Mouse (Mus musculus) heart, embryonic 13.5 days (tissue): ENCODE results near the gene Tlnrd1. TPM values are rescaled to one million over a fixed set of nuclear protein-coding genes. Genes with fewer than 3 reads are reported as not detected.
"Not testable (repeated sequence)": the region's sequence is repeated elsewhere in the genome, so short reads cannot be mapped to it uniquely, and the experiment has no call there.

ENCODE experiments used
- ATAC-seq: fragments of 200-750 bp; cut with Nextera tagmentation; 2 replicates; pipeline ENCODE4 v1.8.0; 2017; ENCODE audit warnings: moderate TSS enrichment; ENCODE audit not compliant: insufficient number of reproducible peaks, low FRiP score, low TSS enrichment; ENCODE audit errors: extremely low read depth
- H3K27ac ChIP-seq: fragments of 300-500 bp; sonication (generic); replicated peaks from 2 replicates; pipeline ENCODE4 v1.5.1; 2015; ENCODE audit warnings: moderate library complexity, mild to moderate bottlenecking, inconsistent platforms
- H3K27me3 ChIP-seq: fragments of 300-500 bp; sonication (generic); replicated peaks from 2 replicates; pipeline ENCODE4 v1.6.1; 2015; ENCODE audit warnings: mild to moderate bottlenecking, inconsistent platforms
- H3K36me3 ChIP-seq: fragments of 300-500 bp; sonication (generic); 2 replicates; pipeline ENCODE4 v1.6.1; 2015; ENCODE audit warnings: mild to moderate bottlenecking, inconsistent platforms
- H3K4me1 ChIP-seq: fragments of 300-500 bp; sonication (generic); 2 replicates; pipeline ENCODE4 v1.6.1; 2015; ENCODE audit warnings: inconsistent platforms
- H3K4me2 ChIP-seq: fragments of 300-500 bp; sonication (generic); 2 replicates; pipeline ENCODE4 v1.6.1; 2015; ENCODE audit warnings: inconsistent platforms, mild to moderate bottlenecking, moderate library complexity
- H3K4me3 ChIP-seq: fragments of 300-500 bp; sonication (generic); 2 replicates; pipeline ENCODE4 v1.5.1; 2015; ENCODE audit warnings: moderate library complexity, mild to moderate bottlenecking, inconsistent platforms
- H3K9ac ChIP-seq: fragments of 300-500 bp; sonication (generic); 2 replicates; pipeline ENCODE4 v1.6.1; 2015; ENCODE audit warnings: inconsistent platforms, mild to moderate bottlenecking, moderate library complexity
- H3K9me3 ChIP-seq: fragments of 300-500 bp; sonication (generic); 2 replicates; pipeline ENCODE4 v1.6.1; 2016; ENCODE audit warnings: inconsistent platforms
- WGBS: fragments of 180-500 bp; shearing (Covaris S2); methylation state at CpG from one replicate; pipeline ENCODE4 v1.1.7; 2015; ENCODE audit warnings: mixed read lengths; 5-methylcytosine and 5-hydroxymethylcytosine counted together
- polyA plus RNA-seq: library from polyadenylated mRNA; unstranded; fragments of >200 nt; fragmentation: Nextera tagmentation; extraction: Ambion mirVana; gene quantifications from 2 replicates; pipeline ENCODE4 v1.2.1, GENCODE M21; 2015

The Tlnrd1 gene
- polyA plus RNA-seq, 1 experiment from 2014 or later = 10.2 TPM

DNA sequence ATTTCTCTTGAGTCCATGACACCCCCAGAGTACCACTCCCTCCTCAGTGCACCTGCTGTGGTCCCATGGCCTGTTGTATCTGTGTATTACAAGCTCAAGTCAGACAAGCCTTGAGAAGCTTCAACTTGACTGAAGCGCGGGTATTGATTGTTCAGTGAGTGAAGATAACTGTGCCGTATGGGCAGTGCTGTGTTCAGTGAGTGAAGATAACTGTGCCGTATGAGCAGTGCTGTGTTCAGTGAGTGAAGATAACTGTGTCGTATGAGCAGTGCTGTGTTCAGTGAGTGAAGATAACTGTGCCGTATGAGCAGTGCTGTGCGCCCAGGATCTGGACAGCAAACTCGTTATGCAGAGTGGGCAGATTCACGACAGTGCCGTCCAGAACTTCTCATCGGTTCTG, 14.2 kb upstream of the Tlnrd1 start:
- Histone ChIP-seq H3K36me3 (peaks cover 73% of the 10 kb centered on the region), H3K4me2 (no peak overlapping the region), H3K4me3 (no peak overlapping the region), H3K27me3 (no peaks in the 10 kb centered on the region), H3K9ac (no peak overlapping the region), H3K9me3 (no peaks in the 10 kb centered on the region), H3K27ac (no peak overlapping the region), H3K4me1 (peaks cover 30% of the 10 kb centered on the region)
- ATAC-seq = no peak
- 66% methylated on average over 11 of the region's 11 CpGs for WGBS

DNA sequence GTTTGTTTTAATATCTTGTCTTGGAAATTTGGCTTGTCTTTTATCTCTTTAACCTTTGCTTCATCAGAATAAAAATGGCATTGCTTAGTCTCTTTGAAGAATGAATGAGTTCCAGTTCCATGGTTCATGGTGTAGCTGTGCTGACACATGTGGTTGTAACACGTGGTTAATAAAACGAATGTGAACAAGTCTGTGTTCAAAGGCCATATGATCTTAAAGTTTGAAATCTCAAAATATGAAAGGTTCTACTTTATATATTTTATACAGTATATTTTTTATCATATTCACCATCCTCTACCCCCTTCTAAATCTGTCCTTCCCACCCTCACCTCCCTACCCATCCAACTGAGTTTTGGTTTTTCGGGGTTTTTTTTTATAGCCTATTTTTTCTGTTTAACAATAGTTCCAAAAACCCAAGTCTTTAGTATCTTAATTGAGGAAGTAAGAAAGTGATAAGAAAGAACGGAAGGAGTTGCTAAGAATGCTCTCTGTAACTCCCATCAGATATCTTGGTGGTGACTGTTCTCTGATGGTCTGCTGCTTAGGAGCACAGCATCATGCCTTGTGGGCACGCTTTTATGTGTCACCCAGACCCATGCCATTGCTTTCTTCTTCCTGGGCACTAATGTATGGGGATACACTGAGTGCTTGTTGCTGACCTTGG, 12.1 kb upstream of the Tlnrd1 start:
- H3K4me2 ChIP-seq = no peak overlapping the region
- peaks cover 61% of the 10 kb centered on the region for H3K36me3 ChIP-seq
- H3K27ac ChIP-seq = no peak overlapping the region
- WGBS = 76% methylated on average over 5 of the region's 5 CpGs
- H3K4me1 ChIP-seq = peaks cover 29% of the 10 kb centered on the region
- H3K9ac ChIP-seq = no peak overlapping the region
- no peaks in the 10 kb centered on the region for H3K27me3 ChIP-seq
- ATAC-seq = no peak
- no peaks in the 10 kb centered on the region for H3K9me3 ChIP-seq
- H3K4me3 ChIP-seq = no peak overlapping the region

DNA sequence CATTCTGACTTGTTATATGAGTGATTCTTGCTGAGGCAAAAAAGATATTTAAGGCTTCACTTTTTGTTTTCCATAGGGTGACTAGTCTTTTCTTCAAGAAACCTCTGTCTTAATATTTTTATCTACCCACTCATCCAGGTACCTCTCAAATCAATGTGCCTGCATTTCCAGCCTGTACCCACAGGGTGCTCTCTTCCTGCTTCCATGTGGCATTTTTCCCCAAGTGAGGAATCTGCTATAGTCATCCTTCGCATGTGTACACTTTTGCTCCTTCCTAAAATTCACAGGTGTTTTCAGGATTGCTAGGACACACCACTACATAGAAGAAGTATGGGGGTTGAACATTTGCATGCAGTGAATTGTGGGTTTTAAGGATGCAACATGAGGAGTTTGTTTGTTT, 10.2 kb upstream of the Tlnrd1 start:
- peaks cover 31% of the 10 kb centered on the region for H3K4me1 ChIP-seq
- H3K27me3 ChIP-seq = no peaks in the 10 kb centered on the region
- no peak overlapping the region for H3K27ac ChIP-seq
- no peaks in the 10 kb centered on the region for H3K9me3 ChIP-seq
- H3K9ac ChIP-seq = no peak overlapping the region
- no peak overlapping the region for H3K4me2 ChIP-seq
- WGBS = 86% methylated on average over 1 of the region's 1 CpGs
- H3K36me3 ChIP-seq = peaks cover 43% of the 10 kb centered on the region
- H3K4me3 ChIP-seq = no peak overlapping the region
- no peak for ATAC-seq

DNA sequence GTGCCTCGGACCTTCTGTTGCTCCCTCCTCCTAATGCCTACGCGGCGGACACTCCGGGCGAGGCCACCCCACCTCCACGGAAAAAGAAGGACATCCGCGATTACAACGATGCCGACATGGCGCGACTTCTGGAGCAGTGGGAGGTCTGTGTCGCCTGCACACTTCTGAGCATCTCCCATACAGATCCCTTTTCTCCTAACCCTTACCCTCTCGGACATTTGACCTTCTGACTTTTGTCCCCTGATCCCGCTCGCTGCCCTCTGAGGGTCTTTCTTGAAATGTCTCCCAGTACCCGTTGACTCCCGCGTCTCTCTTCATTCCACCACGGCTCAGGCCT, 8.2 kb upstream of the Tlnrd1 start:
- Histone ChIP-seq H3K27ac (peak overlapping the region; percentile 89), H3K9me3 (no peaks in the 10 kb centered on the region), H3K9ac (peak overlapping the region; percentile 88), H3K4me1 (peaks cover 31% of the 10 kb centered on the region), H3K4me2 (peak overlapping the region; percentile 86), H3K27me3 (no peaks in the 10 kb centered on the region), H3K36me3 (peaks cover 23% of the 10 kb centered on the region), H3K4me3 (peak overlapping the region; percentile 72)
- 2% methylated on average over 21 of the region's 21 CpGs for WGBS
- no peak for ATAC-seq

DNA sequence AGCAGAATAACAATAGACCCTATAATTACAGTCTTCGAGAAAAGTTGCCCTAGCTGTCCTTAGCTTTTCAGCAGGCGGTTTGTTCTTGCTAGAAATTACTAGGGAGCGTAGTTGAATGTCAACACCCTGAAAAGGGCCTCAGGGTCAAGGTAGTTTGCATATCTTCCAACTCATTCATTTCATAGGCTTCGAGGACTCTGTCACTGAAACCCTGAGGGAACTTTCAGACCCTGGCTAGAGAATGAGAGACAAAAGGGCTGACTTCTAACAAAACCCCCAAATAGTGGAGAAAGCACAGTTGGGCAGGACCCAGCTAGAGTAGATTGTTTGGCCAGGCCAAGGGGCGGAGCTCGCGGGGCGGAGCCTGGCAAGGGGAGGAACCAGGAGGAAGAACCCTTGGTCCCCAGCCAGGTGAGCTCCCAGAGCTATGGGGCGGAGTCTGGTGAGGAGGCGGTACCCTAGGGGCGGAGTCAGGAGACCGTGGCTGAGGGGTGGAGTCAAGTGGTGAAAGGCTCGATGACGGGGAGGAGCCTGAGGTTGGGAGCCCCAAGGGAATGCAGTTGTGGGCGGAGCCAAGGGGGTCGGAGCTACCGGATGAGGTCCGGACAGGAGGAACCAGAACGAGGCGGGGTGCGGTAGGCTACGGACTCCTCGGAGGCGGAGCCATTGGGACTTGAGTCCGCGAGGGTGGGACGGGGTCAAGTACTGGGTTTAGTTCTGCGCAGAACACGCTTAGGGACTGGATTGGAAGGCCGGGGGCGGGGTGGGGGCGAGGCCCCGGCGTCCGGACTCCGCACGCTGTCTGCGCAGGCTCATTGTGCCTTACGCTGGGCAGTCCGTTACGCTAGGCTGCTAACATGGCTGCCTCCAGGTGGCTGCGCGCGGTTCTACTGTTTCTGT, 7.6 kb upstream of the Tlnrd1 start:
- ATAC-seq = peak; percentile 96

DNA sequence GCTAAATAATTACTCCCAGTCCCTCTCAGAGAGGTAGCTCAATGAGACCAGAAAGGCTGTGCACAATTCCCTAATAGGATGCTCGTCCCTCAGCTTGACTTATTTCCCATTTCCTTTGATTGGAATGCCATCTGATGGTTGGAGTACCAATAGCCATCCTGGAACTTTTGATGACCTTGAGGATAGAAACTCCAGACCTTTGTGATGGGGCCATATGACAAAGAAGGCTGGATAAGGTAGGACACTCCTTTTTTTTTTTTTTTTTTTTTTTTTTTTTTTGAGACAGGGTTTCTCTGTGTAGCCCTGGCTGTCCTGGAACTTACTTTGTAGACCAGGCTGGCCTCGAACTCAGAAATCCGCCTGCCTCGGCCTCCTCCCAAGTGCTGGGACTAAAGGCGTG, 5.8 kb upstream of the Tlnrd1 start:
- not testable (repeated sequence) for H3K27me3 ChIP-seq, ATAC-seq, H3K4me2 ChIP-seq, H3K9me3 ChIP-seq, H3K9ac ChIP-seq, H3K27ac ChIP-seq, H3K36me3 ChIP-seq, H3K4me3 ChIP-seq
- WGBS = 91% methylated on average over 5 of the region's 5 CpGs
- peaks cover 29% of the 10 kb centered on the region for H3K4me1 ChIP-seq

More for the DNA sequence above, 7.6 kb upstream of the Tlnrd1 start:
- Histone ChIP-seq H3K9ac (peak overlapping the region; percentile 88), H3K4me1 (peaks cover 30% of the 10 kb centered on the region), H3K27me3 (no peaks in the 10 kb centered on the region), H3K9me3 (no peaks in the 10 kb centered on the region), H3K27ac (peak overlapping the region; percentile 89), H3K4me3 (peak overlapping the region; percentile 72), H3K4me2 (peak overlapping the region; percentile 86), H3K36me3 (peaks cover 23% of the 10 kb centered on the region)
- WGBS = 3% methylated on average over 44 of the region's 44 CpGs

DNA sequence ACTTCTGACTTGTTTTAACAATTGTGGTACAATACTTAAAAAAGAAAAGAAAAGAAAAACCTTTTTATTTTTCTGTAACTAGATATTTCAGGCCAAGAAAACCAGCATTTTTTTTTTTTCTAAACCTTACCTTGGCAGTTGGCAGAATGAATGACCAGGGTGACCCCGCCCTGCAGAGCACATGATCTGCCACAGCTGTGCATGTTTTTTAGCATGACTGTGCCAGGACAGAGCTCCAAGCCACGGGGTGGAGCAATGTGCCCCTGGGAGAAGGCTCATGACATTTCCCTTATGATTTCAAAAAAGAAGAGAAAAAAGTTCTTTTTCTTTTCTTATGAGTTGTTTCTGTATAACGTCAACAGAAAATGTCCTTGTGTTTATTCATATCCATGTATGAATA, 5.3 kb upstream of the Tlnrd1 start:
- Histone ChIP-seq H3K4me1 (peaks cover 29% of the 10 kb centered on the region), H3K4me2 (no peak overlapping the region), H3K36me3 (peaks cover 5% of the 10 kb centered on the region), H3K9ac (no peak overlapping the region), H3K4me3 (no peak overlapping the region), H3K9me3 (no peaks in the 10 kb centered on the region), H3K27me3 (no peaks in the 10 kb centered on the region), H3K27ac (no peak overlapping the region)
- WGBS = 69% methylated on average over 3 of the region's 3 CpGs
- no peak for ATAC-seq

DNA sequence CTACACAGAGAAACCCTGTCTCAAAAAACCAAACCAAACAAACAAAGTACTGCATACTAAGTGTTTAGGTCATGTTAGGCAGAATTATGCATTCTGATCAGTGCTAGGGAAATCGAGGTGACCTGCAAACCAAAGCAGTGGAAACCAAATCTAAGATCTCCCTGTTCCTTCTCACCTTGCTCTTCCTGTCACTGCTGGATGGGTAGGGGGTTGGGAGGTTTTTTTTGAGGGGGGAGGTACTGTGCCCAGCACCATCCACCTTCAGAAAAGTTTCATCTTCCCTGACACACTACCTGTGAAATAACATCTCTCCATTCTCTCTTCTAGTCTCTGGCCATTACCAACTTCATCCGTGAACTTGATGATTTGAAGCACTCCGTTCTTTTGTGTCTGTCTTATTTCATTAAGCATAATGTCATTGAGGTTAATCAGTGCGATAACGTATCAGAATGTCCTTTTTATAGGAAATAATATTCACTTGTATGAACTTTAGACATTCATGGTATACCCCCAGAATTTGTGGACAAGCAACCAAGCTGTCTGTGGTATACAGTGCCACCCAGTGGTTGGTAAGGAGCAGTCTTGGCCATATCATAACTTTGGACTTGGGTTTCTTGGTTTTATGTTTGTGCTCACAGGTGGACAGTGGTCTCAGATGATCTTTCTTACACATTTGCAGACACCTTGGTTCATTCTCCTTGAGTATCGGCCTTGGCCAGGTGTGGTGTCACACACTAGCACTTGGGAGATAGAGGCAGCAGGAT, 2.4 kb upstream of the Tlnrd1 start:
- peak overlapping the region; percentile 98; the same call in 1 of the 2 replicates for H3K27ac ChIP-seq
- 89% methylated on average over 6 of the region's 6 CpGs for WGBS
- H3K27me3 ChIP-seq = no peaks in the 10 kb centered on the region
- H3K9me3 ChIP-seq = no peaks in the 10 kb centered on the region
- H3K4me3 ChIP-seq = no peak overlapping the region
- H3K36me3 ChIP-seq = peaks cover 14% of the 10 kb centered on the region
- peaks cover 24% of the 10 kb centered on the region for H3K4me1 ChIP-seq
- no peak overlapping the region for H3K9ac ChIP-seq
- no peak for ATAC-seq
- peak overlapping the region; percentile 97; the same call in 1 of the 2 replicates for H3K4me2 ChIP-seq

DNA sequence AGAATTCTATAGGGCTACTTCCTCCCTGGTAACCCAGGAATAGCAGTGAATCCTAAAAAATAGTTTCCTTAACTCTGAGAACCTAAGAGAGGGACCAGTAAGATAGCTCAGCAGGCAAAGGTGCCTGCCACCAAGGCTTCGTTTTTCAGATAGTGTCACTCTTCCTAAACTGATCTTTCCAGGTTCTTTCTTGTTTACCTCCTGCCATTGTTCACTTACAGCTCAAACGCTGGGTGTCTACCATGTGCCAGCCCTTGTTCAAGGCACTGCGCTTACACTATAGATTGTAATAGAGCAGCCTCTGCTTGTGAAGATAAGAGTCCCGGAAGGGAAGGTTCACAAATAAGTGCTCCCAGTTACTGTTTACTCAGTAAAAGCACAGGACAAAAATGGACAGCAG, 1.7 kb upstream of the Tlnrd1 start:
- peaks cover 14% of the 10 kb centered on the region for H3K36me3 ChIP-seq
- no peaks in the 10 kb centered on the region for H3K9me3 ChIP-seq
- H3K4me3 ChIP-seq = no peak overlapping the region
- WGBS = 71% methylated on average over 4 of the region's 4 CpGs
- no peaks in the 10 kb centered on the region for H3K27me3 ChIP-seq
- H3K27ac ChIP-seq = peak overlapping the region; percentile 98
- H3K4me2 ChIP-seq = peak overlapping the region; percentile 97
- no peak for ATAC-seq
- H3K4me1 ChIP-seq = peaks cover 31% of the 10 kb centered on the region
- no peak overlapping the region for H3K9ac ChIP-seq

DNA sequence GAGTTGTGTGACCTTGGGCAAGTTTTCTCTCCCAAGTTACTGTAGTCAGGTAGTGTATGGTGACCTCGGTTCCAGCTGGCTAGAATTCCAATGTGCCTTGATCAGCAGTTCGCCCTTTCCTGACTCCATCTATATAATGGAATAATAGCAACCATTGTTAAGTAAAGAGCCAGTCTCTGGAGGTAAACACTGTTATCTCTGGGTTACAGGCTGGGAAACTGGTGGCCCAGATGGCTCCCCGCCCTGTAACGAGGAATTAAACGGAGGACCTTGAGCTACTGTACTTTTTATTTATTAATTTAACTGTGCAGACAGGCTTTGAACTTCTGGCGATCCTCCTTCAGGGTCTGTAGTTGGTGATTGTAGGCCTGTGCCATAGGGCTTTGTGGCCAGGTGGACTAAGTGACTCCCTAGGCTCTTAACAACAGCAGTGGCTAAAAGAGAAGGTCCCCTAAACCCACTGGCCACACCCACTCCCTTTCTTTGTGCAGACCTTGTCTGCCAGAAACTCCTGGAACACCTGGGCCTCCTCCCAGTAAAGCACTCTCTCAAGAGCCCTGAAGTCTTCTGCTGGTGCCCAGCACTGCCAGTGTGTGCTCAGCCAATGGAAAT, 922 bp upstream of the Tlnrd1 start:
- Histone ChIP-seq H3K27ac (peak overlapping the region; percentile 98), H3K9ac (peak overlapping the region; percentile 92), H3K4me3 (peak overlapping the region; percentile 94), H3K27me3 (no peaks in the 10 kb centered on the region), H3K4me2 (peak overlapping the region; percentile 97), H3K9me3 (no peaks in the 10 kb centered on the region), H3K4me1 (peaks cover 39% of the 10 kb centered on the region), H3K36me3 (peaks cover 14% of the 10 kb centered on the region)
- no peak for ATAC-seq
- 33% methylated on average over 6 of the region's 6 CpGs for WGBS
